Mouse (Mus musculus): ENCODE data around the gene Kantr. TPM values are rescaled to one million over a fixed set of nuclear protein-coding genes. Genes with fewer than 3 reads are reported as not detected.
"Not testable (repeated sequence)": the region's sequence is repeated elsewhere in the genome, so short reads cannot be mapped to it uniquely, and the experiment has no call there.

Gene Kantr
- 1 to 10 TPM; 2.0 to 3.3 TPM for total RNA-seq (2021)
- long read RNA-seq, experiment 1, partial matches to known transcripts, result 0 of 1 reads
- long read RNA-seq, experiment 1, other reads (novel, unspliced or antisense), result 1 of 1 reads
- long read RNA-seq, experiment 2, result 0 reads

DNA sequence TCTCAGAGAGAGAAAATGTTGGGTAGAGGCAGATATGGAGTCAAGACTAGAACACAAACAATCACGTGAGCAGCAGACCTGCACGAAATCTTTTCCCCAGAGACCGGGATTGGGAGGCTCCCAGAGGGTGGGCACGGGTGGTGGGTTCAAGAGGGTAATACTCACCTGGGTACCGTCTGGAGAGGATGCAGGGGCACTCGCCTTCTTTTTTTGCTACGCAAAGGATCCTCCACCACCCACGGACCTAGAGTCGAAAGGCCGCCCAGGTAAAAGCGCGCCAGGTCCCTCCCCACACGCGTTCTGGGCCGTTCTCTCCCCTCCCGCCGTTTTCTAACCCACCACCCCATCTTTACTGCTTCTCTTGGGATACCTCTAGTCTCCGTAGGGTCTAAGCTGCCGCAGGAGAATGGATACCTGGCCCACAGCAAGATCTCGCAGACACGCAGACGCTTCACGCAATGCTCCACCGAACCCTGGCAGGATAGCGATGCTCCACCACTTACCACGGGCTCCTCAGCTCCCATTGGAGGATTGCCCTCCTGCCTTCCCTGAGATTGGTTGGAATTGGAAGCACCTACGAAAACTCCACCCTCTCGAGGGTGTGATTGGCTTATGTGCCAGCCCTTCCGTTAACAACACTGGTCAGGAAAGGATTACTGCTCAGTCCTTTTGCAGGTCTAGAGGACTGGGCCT lies at the start of gene Kantr:
Gene Kantr (minus strand): TSS at position 500 of the 693 bp plus-strand sequence.
- intact Hi-C loops (cut with DNase I; ENCODE audit: low total_unique reads), result no loop called here
- peak; percentile 79 for DNase-seq

DNA sequence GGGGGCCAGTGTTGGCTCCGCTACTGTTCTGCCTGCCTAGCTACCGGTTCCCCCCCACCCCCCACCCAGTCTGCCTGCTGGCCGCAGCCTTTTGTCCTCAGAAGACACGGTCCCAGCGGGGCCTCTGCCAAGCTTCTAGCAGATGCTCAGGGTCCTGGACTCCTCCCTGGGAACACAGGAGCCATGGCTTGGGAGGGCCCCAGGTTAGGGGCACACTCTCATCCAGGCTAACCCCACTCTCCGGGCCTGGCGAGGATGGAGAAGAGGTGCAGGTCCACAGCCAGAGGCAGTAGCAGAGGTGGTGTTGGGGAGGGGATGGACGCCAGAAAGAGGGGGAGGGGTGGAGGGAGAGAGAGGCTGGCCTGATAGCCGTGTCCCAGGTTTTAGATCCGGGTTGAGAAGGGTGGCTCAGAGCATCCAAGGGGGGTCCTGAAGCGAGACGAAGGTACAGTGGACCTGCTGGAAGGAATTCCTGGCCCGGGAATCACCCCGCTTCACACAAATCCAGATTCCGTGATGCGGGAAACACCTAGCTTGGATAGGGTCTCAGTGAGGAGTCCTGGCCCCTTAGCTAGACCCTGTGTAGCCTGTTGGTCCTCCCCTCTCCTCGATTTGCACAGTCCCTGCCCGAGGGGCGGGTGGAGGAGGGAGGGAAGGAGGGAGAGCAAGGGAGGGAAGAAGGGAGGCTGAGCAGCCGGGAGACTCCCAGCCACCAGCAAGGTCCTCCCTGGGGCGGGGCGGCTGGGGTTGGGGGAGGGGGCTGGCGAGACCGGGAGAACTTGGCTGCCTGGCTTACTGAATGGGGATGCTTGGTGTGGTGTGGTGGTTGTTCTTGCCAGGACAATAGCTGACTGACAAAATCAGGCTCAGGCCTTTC lies 41.3 kb upstream of the Kantr start, which contains the start of gene Gpr173:
Gene Gpr173 (minus strand): TSS at position 308 of the 877 bp plus-strand sequence.
- DNase-seq, result peak; percentile 63
- intact Hi-C loops (cut with DNase I; ENCODE audit: low total_unique reads), result no loop called here

DNA sequence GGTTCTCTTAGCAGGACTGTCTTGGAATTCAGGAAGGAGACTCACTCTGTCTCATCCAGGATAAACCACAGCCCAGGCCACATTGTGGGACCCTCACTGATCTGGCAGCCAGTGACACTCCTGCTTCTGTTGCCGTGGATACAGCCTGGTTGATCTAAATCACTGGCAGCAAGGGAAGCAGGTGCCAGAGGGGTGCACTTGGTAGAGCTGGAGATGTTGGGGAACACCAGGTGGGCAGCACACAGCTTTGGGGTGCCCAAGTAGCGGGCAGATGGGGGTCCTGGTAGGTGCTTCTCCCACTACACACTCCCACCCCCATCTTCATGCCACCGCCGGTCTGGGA lies 40.7 kb upstream of the Kantr start:
- intact Hi-C loops (cut with DNase I; ENCODE audit: low total_unique reads), result no loop called here
- DNase-seq, result no peak

DNA sequence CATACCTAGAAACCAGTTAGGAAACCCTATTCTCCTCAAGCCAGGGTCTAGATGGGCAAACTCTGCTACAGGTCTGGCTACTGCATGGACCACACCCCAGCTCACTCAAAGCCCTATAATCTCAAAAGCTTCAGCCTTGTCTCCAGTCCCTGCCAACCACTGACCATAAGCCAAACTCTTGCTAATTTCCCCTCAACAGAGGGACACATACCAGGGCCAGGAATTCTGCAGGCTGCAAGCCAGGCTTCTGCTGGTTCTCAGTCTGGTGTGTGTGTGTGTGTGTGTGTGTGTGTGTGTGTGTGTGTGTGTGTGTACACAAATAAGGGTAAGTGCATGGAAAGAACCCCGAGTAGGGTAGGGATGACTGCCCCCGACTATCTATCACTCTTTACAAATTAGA lies 39.1 kb upstream of the Kantr start:
- no peak for DNase-seq
- intact Hi-C loops (cut with DNase I; ENCODE audit: low total_unique reads), result no loop called here

DNA sequence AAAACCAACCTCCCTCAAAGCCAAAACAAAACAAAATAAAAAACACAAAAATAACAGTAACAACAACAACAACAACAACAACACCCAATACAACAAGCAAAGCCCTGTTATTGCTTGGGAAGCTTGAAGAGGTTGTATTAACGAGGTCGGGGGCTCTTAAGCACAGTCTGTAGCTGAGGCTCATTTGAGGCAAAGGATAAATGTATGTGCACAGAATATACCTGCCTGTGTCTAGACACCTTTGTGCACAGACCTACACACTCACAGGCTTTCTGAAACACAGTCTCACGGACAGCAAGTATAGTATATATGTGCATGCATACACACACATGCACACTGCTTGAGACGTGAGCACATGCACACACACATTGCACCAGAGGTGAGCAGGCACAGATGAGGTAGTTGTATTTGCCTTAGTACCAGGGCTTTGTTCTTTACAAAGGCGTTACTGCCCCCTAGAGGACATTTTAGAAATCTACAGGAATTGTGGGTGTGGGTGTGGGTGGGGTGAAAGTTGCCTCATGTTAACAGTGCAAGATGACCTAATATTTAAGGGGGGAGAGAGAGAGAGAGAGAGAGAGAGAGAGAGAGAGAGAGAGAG lies 25.4 kb upstream of the Kantr start:
- intact Hi-C loops (cut with DNase I; ENCODE audit: low total_unique reads), result loop anchor here (10.0 kb wide), 1 partner anchor 108 kb away; no protein-coding TSS in a partner anchor
- DNase-seq, result no peak

DNA sequence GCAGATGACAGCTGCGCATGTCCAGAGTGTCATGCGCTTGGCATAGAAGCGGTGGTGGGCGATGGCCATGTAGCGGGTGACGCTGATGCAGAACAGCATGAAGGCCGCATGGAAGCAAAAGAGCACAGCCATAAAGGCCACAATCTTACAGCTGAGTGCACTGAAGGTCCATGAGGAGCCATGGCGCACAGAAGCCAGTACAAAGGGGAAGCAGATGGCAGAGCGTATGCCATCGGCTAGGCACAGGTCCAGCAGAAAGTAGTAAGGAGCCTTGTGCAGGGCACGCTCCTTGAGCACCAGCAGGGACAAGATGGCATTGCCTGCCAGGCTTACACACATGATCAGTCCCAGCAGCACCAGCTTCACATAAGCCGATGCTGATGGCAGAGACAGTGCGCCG lies 19.7 kb upstream of the Kantr start:
- intact Hi-C loops (cut with DNase I; ENCODE audit: low total_unique reads), result no loop called here
- DNase-seq, result no peak

DNA sequence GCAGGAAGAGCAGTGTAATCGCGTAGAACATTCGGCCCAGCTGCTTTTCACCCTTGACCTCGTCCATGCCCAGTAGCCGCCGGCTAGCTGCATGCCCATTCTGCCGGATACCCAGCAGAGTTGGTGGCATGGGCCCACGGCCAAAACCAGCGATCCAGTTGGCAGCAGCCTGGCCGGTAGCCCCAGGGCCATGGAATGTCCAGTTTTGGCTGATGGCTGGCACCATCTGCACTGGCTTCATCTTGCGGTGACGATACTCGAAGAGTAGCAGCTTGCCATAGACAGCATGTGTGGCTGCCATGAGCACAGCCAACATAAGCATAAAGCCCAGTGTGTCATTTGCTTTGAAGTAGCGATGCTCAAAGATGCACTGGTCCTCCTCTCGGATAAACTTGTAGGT lies 19.3 kb upstream of the Kantr start:
- intact Hi-C loops (cut with DNase I; ENCODE audit: low total_unique reads), result no loop called here
- peak; percentile 9 for DNase-seq

DNA sequence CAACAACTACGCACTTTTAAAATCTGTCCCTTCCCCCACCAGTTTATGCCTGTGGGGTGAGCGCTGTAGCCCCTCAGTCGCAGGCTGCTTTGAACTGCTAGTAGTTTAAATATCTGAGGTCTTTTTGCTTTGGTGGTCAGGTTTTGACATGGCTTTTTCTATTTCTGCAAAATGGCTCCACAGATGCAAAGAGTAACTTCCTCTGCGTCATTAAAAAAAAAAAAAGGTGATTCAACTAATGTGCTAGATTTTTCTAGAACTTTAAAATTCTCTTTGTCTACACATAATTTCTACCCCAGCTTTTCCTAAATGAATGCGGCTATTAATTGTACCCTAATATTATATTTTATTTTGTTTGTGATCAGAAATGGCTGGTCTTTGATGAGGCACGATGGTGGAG lies 15.6 kb upstream of the Kantr start:
- no peak for DNase-seq
- intact Hi-C loops (cut with DNase I; ENCODE audit: low total_unique reads), result no loop called here

DNA sequence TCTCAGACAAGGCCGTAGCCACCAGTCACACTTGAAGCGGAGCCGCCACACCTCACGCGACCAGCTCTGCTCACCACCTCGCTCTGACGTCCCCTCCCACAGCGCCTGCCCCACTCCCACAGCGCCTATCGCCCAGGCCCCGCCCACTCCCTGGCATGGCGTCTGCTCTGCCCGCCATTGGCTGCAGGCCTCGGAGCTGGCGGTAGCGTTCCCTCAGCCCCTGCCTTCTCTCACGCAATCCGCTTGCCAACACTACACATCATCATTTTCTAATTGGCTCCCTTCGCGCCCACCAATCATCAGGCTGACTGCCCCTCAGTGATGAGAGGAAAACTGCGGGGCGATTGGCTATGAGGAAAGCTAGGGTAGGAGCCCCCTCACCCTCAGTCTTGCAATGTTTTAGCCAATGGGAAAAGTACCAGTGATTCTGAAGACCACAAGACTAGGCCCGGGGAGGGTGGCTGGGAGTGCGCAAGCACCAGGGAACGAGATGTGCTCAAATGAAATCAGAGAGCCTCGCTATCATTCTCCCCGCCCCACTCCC lies 15.1 kb upstream of the Kantr start, which contains the start of gene Tspyl2:
Gene Tspyl2 (minus strand): TSS at position 68 of the 544 bp plus-strand sequence.
- peak; percentile 92 for DNase-seq
- intact Hi-C loops (cut with DNase I; ENCODE audit: low total_unique reads), result no loop called here

DNA sequence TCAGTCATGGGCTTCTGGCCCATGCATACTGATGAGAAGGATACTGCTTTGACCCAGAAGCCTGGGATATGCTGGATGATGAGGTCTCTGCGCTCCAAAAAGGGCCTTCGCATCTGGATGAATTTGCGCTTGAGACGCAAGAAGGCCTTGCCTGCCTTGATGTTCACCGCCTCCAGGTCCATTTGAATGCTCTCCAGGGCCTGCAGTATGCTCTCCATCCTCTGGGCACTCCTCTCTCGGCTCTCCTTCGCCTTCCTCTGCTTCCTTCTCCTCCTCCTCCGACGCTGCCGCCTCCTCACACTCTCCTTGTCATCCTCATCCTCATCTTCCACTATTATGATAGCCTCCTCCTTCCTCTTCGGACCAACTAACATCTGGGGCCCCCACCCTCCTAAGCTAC lies 14.2 kb upstream of the Kantr start:
- intact Hi-C loops (cut with DNase I; ENCODE audit: low total_unique reads), result no loop called here
- DNase-seq, result no peak

DNA sequence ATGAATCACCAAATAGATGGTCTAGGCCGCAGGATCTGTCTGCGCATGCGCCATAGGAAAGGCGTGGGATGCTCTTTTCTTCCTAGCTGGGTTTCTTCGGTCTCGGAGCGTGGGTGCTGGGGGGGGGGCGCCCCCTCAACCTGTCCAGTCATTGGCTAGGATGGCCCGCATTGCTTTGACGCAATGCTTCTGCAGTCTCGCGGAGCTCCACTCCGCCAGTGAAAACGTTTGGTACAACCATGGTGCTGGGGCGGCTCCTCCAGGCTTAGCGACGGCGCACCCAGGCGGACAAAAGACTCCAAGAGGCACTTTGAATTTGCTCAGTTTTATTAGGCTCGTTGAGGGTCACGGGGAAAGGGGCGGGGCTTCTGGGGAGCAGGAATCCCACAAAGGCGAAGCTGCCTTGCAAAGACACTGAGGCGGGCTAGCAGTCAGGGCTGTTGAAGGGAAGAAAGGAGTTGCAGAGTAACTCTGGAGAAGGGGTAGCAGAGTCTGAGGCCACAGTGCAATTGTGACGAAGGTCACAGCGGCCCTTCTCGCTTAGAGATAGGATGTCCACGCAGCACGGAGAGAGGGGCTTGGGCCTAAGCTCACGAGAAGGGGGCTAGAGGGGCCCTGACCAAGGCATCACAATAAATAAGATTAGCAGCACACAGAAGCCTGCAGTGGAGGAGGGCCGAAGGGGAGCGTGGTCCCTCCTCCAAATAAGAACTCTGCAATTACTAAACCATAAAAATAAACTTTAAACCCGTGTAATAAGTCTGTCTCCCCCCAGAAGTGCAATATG lies 9.4 kb upstream of the Kantr start:
- intact Hi-C loops (cut with DNase I; ENCODE audit: low total_unique reads), result no loop called here
- DNase-seq, result peak; percentile 89

DNA sequence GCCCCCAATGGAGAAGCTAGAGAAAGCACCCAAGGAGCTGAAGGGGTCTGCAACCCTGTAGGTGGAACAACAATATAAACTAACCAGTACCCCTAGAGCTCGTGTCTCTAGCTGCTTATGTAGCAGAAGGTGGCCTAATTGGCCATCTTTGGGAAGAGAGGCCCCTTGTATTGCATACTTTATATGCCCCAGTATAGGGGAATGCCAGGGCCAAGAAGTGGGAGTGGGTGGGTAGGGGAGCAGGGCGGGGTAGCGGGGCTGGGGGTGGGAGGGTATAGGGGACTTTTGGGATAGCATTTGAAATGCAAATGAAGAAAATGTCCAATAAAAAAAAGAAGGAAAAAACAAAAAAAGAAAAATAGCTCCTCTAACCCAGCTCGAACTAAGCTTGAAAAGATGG lies 8.8 kb upstream of the Kantr start:
- DNase-seq; intact Hi-C loops (cut with DNase I; ENCODE audit: low total_unique reads): not testable (repeated sequence)

DNA sequence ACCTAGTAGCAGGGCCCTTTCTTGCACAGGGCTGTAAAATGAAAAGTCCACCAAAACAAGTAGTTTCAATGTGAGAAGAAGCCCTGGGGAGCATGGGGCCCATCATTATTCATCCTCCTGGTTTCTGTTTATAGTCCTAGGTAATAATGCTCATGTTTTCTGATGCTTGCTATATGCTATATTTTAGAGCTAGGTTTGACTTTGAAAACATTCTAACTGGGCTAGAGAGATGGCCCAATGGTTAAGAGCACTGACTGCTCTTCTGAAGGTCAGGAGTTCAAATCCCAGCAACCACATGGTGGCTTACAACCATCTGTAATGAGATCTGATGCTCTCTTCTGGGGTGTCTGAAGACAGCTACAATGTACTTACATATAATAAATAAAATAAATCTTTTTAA lies 2.1 kb upstream of the Kantr start:
- intact Hi-C loops (cut with DNase I; ENCODE audit: low total_unique reads), result not testable (repeated sequence)

DNA sequence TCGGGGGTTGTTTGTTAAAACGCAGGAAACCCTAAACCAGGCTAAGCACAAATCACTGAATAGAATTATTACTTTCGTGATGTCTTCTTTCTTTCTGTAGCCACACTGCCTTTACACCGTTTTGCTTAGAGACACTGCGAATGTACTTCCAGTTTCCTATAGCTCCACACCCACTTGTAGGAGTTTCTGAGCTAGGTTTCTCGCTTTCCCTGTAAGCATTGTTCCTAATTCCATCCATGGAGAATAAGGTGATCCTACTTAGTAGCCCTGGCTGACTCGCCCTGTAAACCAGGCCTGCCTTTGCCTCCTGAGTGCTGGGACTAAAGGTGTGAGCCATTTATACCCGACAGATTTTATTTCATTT lies 376 bp upstream of the Kantr start:
- no peak for DNase-seq
- intact Hi-C loops (cut with DNase I; ENCODE audit: low total_unique reads), result no loop called here

More for the DNA sequence above, 2.1 kb upstream of the Kantr start:
- DNase-seq, result not testable (repeated sequence)

DNA sequence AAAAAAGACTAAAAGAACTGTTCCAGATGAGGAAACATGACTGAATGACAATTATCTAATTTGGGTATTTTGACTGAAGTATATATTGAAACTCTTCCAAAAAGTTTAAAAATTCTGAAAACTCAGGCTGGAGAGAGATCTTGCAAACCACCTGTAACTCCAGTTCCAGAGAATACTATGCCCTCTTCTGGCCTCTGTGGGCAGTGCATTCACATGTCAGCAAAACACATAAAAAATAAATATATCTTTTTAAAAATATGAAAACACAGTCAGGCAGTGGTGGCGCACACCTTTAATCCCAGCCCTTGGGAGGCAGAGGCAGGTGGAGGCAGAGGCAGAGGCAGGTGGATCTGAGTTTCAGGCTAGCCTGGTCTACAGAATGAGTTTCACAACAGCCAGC lies 3.7 kb downstream of the Kantr start:
- no peak for DNase-seq
- intact Hi-C loops (cut with DNase I; ENCODE audit: low total_unique reads), result no loop called here

DNA sequence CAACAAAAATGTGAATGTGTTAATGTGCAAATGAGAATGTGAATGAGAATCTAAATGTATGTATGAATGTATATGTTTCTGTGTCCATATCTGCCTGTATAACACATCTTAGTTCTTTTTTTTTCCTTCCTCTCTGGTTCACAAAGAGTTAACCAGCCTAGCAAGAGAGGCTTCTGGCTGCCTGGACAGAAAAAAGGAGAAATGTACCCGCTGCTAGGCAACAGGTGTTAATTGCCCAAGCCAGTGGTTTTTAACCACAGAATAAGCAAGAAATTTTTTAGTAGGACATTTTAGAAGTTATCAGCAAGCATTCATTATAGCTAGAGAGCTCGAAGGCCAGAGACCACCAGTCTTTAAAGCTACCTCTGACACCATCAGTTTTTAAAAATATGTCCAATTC lies 4.5 kb downstream of the Kantr start:
- no peak for DNase-seq
- intact Hi-C loops (cut with DNase I; ENCODE audit: low total_unique reads), result no loop called here

DNA sequence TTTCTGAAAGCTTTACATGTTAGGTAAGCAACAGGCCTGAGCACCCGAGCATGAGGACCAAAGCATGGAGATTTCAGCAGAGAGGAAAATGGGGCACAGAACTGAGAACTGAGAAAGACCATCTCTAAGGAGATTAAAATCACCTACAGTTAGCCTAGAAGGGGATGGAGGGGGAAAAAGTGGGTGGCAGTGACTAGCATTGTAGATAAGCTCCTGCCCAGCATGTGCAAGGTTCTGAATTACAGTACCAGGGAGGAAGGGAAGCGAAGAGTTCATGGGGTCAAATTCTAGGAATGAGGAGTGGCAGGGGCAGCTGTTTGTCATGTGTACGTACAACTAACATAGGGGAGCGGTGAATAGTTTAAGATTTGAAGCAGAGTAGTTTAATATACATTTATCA lies 6.8 kb downstream of the Kantr start:
- DNase-seq, result no peak
- intact Hi-C loops (cut with DNase I; ENCODE audit: low total_unique reads), result no loop called here

DNA sequence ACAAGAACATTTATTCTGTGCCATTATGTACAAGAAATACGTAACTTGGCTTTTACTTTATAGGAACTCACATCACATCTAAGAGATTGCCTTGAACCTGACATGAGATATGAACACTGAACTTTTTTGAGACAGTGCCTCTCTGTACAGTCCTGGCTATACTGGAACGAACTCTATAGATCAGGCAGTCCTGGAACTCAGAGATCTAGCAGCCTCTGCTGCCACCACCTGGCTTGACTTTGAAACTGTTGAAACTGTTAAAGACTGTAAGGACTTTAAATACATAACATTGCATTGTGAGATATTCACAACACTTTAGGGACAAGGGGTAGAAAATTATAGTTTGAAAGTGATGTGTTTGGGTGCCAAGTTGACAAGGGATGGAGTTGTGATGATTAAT lies 19.4 kb downstream of the Kantr start:
- intact Hi-C loops (cut with DNase I; ENCODE audit: low total_unique reads), result no loop called here
- DNase-seq, result peak; percentile 7

DNA sequence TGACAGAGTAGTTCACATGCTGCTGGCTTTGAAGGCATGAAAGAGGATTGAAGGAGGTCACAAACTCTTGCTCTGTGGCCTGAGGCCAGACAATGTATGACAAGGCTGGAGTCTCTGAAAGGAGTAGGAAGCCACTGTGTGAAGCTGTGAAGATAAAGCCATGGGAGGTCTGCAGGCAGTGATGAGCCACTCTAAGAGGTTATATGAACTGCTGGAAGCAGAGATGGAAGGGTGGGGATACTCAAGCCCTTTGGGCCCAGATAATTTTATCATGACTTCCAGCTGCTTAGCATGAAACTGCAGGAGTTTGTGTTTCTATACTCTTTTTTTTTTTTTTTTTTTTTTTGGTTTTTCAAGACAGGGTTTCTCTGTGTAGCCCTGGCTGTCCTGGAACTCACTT lies 19.9 kb downstream of the Kantr start:
- intact Hi-C loops (cut with DNase I; ENCODE audit: low total_unique reads), result no loop called here
- DNase-seq, result no peak

All from gastrocnemius, postnatal 14 days (tissue).